Mouse (Mus musculus) left cerebral cortex, postnatal 36 days (tissue): ENCODE results near the gene AC134908.4. TPM values are rescaled to one million over a fixed set of nuclear protein-coding genes. Genes with fewer than 3 reads are reported as not detected.
A peak's percentile ranks its signal among the peaks of the same experiment; 100 is the strongest.

Experiments used
- DNase-seq, 2 experiments: peaks; one replicate each; pipeline ENCODE4 v3.0.0; 2021 to 2022; ENCODE audit warnings: low spot score in 2 of 2, mixed read lengths in 1 of 2
- intact Hi-C: fragments of 180-260 bp; cut with DNase I; formaldehyde crosslinking; loops from one replicate; pipeline ENCODE4 v1.15.1; 2025
- total RNA-seq, 2 experiments: library from RNA; stranded (reverse); gene quantifications; 2 replicates each; pipeline ENCODE4 v1.2.3; 2021

Gene AC134908.4
- total RNA-seq, 2 experiments from 2014 or later, result 0.52 TPM; not detected in 1

DNA sequence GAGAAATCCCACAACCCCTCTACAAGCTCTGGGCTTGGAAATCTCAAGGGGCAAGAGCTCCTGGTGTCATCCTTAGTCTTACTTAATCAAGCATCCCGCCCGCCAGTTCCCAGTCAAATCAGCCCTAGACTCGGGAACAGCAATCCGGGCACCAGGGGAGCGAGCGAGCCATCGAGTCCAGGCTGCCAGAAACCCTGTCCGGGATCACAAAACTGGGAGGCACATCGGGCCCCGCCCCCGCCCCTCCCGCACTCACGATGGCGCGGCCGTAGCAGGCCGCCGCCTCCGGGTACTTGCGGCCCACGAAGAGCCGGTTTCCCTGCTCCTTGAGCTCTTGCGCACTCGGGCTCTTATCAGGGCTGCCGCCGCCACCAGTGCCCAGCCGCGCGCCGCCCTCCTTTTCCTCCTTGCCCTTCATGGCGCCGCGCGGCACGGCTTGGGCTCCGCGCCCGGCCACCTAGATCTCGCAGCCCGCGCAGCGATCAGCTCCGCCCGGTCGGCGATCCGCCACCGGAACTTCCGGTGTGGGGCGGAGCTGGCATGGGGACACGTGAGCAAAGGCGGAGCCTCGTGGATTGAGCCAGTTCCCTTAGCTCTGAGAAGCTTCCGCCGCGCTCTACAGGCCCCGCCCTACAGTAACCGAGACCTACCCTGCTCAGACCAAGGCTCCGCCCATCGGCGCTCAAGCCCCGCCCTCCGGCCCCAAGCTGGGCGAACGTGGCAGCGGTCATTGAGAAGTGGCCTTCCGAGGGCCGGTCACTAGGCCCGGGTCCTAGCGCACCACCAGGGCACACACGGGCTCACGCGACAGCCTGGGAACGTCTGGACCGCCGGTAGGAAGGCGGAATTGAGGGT, 37.2 kb upstream of the AC134908.4 start:
- intact Hi-C loops, result no loop called here
- peak; percentile 98 for DNase-seq

DNA sequence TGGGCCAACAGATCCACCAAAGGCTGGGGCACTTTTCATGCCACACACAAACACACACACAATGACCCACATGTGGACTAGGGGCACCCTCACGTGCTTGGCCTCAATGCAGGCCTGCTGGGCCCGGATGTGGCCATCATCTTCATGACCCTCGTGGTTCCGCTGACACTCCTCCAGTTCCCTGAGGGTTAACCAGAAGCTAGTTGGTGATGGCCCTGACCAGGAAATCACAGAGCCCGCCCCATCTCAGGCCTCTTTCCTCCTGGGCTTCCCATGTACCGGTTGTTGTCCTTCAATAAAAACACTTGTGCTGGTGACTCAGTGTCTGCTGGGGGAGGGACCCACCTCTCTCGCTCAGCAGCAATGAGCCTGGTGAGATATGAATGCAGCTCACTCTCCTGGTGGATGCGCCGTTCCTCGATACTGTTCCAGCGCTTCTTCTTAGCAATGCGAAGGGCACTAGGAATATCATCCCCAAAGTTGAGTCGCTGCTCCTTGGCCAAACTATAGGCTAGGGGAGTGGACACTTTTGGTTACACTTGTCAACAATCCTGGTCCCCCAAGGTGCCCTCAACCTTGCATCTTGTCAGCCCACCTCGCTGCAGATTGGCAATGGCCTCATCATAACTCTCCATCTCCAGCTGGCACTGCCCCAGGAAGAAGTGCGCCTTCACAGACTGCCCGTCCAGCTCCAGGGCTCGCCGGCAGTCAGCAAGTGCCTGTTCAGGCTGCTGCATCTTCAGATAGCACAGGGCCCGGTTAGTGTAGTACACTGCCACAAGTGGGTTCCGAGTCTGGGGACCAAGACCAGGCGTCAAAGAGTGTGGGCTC, 36.2 kb upstream of the AC134908.4 start:
- DNase-seq, result no peak
- intact Hi-C loops, result no loop called here

DNA sequence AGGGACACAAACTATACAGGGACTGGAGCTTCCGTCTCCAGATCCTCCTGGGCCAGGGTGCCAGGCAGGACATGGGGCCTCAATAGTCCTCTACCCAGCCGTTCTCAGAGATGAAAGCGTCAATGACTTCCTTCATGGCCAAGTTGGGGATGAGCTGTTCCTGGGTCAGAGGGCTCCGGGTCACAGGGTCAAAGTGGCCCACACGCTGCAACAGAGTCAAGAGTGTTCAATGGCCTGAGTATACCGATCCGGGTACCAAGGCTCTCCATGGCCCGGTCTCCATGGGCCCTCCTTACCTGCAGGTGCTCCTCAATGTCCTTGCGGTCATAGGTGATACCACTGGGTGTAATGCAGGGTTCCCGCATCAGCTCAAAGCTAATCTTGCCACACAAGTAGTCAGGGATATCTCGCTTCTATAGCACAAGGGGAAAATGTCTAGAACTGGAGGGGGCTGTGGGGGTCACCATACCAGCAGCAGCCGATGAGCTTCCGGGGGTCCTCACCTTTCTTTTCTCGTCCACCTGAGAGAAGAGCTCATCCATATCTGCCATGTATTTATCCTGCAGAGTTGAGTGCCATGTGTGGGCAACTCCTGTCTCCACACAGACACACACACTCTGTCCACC, 35.5 kb upstream of the AC134908.4 start:
- no peak for DNase-seq
- intact Hi-C loops, result no loop called here

DNA sequence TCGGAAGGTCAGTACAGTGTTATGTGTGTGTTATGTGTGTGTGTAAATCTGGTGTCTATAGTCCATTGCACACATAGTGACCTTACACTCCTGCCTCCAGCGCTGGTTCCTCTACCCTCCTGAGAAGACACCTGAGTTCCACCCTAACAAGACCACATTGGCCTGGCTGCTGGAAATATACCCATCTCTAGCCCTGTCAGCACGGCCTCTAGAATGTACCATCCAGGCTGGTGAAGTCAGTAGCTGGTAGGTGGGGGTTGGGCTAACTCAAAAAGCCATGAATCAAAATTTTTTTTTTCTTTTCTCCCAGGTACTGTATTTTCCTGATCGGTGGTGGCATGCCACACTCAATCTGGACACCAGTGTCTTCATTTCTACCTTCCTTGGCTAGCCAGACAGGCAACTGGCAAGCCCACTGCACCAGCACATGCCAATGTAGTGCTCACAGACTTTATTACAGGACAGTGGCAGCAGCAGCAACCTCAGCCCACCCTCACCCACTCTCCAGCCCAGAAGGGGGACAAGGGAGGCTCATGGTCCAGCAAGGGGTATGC, 34.8 kb upstream of the AC134908.4 start:
- intact Hi-C loops, result no loop called here
- DNase-seq, result no peak

DNA sequence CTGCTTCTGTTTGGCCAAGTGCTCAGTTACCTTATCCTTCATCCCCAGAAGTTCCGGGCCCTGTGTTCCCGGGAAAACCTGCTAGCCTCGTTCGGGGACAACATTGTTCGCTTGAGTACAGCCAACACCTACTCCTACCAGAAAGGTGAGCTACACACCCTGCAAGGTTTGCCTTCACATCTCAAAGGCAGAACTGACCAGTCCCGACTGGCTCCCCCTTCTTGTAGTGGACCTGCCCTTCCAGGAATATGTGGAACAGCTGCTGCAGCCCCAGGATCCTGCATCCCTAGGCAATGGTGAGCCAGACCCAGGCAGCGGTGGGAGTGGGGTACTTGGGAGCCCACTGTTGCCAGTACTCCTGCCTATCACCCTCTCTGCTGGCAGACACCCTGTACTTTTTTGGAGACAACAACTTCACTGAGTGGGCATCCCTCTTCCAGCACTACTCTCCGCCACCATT, 34.1 kb upstream of the AC134908.4 start:
- intact Hi-C loops, result no loop called here

DNA sequence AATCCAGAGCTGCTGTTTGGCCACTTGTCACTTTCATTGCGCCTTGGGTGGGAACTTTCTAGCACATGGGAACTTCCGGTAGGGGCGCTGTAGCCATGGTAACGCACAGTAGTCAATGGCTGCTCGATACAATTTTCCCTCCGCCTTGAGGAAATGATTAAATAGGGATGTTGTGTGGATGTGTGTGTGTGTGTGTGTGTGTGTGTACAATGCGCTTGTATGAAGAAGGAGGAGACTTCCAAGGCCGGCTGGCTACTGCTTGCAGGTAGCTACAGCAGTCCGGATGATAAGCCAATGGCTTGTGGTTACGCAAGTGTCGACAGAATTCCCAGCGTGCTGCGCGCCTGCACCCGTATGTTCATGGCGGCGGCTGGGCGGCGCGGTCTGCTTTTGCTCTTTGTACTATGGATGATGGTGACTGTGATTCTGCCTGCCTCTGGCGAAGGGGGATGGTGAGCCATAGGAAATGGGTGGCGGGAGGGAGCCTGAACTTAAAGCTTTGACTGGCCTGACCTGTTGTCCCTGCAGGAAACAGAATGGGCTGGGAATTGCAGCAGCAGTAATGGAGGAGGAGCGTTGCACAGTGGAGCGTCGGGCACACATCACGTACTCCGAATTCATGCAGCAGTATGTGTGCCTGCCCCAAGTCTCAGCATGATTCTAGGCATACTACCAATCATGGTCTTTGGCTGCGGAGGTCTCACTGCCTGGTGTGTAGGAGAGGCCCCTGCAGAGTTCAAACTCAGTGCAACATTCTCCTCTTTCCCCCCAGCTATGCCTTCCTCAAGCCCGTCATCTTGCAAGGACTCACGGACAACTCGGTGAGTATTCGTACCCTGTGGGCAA, 33.5 kb upstream of the AC134908.4 start, which contains the start of gene Jmjd8:
Gene Jmjd8 (plus strand): TSS at position 156 of the 846 bp plus-strand sequence.
- peak; percentile 87 for DNase-seq
- intact Hi-C loops, result no loop called here

More for the DNA sequence above, 34.1 kb upstream of the AC134908.4 start:
- no peak for DNase-seq

DNA sequence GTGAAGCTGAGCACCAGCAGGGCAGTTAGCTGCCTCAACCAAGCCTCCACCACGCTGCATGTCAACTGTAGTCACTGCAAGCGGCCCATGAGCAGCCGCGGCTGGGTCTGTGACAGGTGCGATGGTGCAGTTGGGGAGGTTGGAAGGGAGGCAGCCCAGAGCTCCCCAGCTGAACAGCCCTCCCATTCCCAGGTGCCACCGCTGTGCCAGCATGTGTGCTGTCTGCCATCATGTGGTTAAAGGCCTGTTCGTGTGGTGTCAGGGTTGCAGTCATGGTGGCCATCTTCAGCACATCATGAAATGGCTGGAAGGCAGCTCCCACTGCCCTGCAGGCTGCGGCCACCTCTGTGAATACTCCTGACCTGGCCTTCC, 32.8 kb upstream of the AC134908.4 start:
- intact Hi-C loops, result no loop called here
- DNase-seq, result no peak

DNA sequence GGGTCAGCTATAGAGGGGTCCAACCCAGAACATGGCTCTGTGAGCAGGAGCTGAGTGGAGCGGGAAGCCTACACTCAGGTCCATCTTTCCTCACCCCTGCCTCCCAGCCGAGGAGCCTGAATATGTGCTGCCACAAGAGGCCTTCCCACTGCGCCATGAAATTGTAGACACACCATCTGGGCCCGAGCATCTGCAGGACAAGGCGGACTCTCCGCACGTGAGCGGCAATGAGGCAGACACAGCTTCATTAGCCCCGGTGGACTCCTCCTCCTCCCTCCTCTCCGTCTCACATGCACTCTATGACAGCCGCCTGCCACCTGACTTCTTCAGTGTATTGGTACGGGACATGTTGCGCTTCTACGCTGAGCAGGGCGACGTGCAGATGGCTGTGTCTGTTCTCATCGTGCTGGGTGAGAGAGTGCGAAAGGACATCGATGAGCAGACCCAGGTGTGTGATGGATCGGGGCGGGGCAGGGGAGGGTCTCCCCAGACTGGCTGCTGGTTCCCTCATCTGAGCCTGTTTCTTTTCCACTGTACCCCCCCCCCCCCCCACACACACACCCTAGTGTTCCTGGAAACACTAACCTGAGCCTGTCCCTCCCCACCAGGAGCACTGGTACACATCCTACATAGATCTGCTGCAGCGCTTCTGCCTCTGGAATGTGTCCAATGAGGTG, 32.2 kb upstream of the AC134908.4 start:
- DNase-seq, result no peak
- intact Hi-C loops, result no loop called here

DNA sequence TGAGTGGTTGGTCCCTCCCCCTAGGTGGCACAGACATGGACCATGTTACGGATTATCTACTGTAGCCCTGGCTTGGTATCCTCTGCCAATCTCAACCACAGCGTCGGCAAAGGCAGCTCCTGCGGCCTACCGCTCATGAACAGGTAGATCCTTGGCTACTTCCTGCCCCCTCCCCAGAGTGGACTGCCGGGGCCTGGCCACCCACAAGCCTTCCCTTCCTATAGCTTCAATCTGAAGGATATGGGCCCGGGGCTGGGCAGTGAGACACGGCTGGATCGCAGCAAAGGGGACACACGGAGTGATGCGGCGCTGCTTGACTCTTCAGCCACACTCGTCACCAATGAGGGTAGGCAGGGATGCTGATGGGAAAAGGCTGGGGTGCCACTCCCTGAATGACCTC, 31.6 kb upstream of the AC134908.4 start:
- intact Hi-C loops, result no loop called here
- DNase-seq, result no peak

DNA sequence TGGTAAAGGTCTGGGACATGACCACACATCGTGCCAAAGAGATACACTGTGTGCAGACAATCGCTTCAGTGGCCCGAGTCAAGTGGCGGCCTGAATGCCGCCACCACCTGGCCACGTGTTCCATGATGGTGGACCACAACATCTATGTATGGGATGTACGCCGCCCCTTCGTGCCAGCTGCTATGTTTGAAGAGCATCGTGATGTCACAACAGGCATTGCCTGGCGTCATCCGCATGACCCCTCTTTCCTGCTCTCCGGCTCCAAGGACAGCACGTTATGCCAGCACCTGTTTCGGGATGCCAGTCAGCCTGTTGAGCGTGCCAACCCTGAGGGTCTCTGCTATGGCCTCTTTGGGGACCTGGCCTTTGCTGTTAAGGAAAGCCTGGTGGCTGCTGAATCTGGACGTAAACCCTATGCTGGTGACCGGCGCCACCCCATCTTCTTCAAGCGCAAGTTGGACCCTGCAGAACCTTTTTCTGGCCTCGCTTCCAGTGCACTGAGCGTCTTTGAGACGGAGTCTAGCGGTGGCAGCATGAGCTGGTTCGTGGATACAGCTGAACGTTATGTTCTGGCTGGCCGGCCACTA, 30.6 kb upstream of the AC134908.4 start:
- intact Hi-C loops, result no loop called here
- DNase-seq, result no peak

DNA sequence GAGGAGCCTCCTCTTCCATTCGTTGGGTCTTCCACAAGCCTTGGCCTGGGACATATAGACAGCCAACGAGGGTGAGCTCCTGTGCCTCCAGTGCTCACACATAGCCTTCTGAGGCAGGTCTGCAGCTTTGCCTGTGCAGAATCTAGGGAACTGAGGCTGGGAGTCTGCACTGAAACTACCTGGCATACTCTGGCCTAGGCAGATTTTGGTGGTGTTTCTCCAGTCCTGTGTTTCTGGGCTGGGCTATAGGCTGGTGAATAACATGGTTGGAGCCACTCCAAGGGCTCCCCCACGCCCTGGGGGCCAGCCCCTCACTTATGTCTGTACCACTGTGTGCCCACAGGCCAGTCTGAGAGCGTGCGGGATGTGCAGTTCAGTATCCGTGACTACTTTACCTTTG, 29.9 kb upstream of the AC134908.4 start:
- intact Hi-C loops, result no loop called here
- DNase-seq, result no peak

DNA sequence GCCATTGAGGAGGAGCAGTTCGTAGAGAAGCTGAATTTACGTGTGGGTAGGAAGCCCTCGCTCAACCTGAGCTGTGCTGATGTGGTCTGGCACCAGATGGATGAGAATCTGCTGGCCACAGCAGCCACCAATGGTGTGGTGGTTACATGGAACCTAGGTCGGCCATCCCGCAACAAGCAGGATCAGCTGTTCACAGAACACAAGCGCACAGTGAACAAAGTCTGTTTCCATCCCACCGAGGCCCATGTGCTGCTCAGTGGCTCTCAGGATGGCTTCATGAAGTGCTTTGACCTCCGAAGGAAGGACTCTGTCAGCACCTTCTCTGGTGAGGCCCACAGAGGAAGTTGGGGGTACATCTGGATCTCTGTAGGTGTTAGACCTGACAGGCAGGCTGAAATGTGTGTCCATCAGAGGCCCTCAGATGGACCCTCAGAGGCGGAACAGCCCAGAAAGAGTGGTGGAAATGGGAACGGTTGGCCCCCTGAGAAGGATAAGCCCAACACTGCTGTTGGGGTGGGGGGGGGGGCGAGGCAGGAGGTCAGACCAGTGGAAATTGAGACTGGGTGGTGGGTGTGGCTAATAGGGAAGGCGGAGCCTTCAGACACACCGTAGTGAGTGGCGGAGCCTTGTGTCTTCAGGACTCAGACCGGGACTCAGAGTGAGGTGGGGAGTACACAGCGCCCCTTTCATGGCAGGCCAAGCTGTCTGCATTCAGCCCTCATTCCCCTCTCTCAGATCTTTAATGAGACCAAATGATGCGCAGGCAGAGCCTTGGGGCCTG, 29.1 kb upstream of the AC134908.4 start:
- intact Hi-C loops, result no loop called here
- DNase-seq, result no peak

DNA sequence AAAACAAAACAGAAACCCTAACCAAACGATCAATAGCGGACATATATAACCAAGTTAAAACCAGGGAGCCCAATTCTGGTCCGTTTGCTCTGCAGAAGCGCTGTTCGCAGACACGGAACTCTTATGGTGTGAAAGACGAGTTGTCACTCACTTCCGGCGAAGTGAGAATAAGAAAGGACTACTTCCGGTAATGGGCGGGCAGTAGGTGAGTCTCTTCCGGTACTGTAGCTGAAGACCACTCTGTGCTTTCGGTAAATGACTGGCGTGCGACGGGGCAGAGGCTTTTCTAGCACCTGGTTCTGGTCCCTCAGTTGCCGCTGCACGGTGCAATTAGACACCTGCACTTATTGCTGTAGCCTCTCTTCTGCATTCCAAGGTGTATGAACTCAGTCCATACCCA, 28.0 kb upstream of the AC134908.4 start, which contains the start of gene Wdr24:
Gene Wdr24 (plus strand): TSS at position 176 of the 400 bp plus-strand sequence.
- DNase-seq, result peak; percentile 73 to 81
- intact Hi-C loops, result no loop called here

DNA sequence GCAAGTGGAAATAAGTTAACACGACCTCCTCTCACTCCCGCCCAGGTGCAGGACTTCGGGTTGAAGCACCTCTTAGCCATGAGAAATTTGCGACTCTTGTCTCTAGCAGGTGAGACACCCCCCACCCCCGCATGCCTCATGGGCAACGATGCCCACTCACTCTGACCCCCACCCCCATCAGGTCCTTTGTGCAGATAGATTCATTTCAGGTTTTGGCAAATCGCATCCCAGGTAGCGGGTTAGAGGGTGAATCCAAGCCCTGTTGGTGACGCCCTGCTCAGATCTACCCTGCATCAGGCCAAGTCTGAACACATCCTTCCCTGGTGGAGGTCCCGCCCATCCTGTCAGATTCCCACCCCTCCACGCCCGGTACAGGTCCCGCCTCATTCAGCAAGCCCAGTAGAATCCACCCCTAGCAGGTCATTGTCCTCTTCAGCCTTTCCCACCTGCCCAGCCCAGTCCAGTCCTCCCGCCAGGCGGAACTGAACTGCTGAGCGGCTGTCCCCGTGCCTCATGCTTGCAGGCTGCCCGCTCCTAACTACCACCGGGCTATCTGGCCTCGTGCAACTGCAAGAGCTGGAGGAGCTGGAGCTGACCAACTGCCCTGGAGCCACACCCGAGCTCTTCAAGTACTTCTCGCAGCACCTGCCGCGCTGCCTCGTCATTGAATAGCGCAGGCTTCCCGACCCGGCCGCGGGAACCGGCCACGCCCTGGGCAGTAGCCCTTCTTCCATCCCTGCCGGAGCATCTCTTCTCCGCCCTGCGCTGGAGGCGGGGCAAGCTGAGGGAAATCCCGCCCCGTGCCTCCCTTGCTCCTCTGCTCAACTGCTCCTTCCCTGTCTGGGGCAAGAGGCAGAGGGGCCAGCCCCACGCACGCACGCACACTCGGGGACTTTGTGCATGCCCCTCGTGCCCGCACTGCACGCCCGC, 23.7 kb upstream of the AC134908.4 start:
- DNase-seq, result no peak
- intact Hi-C loops, result no loop called here

DNA sequence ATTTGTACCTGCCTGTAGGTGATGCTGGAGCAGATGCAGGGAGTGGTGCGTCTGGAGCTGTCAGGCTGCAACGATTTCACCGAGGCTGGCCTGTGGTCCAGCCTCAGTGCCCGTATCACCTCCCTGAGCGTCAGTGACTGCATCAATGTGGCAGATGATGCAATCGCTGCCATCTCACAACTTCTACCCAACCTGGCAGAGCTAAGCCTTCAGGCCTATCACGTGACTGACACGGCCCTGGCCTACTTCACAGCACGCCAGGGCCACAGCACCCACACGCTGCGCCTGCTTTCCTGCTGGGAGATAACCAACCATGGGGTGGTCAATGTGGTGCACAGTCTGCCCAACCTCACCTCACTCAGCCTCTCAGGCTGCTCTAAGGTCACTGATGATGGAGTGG, 22.2 kb upstream of the AC134908.4 start:
- intact Hi-C loops, result no loop called here

DNA sequence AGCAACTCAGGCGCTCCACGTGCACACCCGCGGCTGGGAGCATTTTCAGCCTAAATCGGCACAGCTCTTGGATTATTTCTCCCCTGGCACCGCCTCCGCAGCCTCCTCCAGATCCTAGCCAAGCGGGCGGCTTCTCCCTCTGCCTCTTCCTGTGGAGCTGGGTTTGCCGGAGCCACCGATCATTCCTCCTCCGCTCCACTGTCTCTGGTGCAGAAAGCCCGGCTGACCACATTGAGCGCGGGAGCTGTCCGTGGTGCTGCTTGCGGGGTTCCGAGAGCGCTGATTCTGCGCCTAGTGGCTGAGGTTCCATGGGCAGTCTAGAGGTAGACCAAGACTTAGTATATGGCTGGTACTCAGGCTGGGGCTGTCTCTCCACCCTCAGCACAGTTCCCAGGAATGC, 18.0 kb upstream of the AC134908.4 start:
- peak; percentile 88 to 93 for DNase-seq
- intact Hi-C loops, result no loop called here

More for the DNA sequence above, 22.2 kb upstream of the AC134908.4 start:
- no peak for DNase-seq
